Mouse (Mus musculus) bone marrow macrophage, adult 2 months (primary cell): ENCODE measurements around the gene Ssbp2. TPM values are rescaled to one million over a fixed set of nuclear protein-coding genes. Genes with fewer than 3 reads are reported as not detected.

Experiments used
- H3K27ac ChIP-seq: 2 replicates; pipeline ENCODE4 v1.5.1; 2012; ENCODE audit warnings: low read depth, low read length; ENCODE audit not compliant: insufficient read depth
- H3K4me1 ChIP-seq: 2 replicates; pipeline ENCODE4 v1.6.1; 2012; ENCODE audit warnings: low read length; ENCODE audit not compliant: control insufficient read depth, insufficient read depth
- H3K4me3 ChIP-seq: 2 replicates; pipeline ENCODE4 v1.5.1; 2012; ENCODE audit warnings: mild to moderate bottlenecking, low read length, moderate library complexity; ENCODE audit not compliant: insufficient read depth
- CTCF ChIP-seq: IDR thresholded peaks from 2 replicates; pipeline ENCODE4 v1.5.1; 2012; ENCODE audit warnings: low read depth, mild to moderate bottlenecking, low read length, moderate library complexity
- POLR2A ChIP-seq: IDR thresholded peaks from 2 replicates; pipeline ENCODE4 v1.6.1; 2012; ENCODE audit warnings: mild to moderate bottlenecking, low read depth, low read length, borderline replicate concordance
- polyA plus RNA-seq: library from polyadenylated mRNA; stranded (reverse); fragments of >200 nt; gene quantifications from 2 replicates; pipeline ENCODE4 v1.2.4, GENCODE M21; 2012; ENCODE audit not compliant: missing spikeins, insufficient read depth, insufficient read length

Ssbp2 gene
- polyA plus RNA-seq, 1 experiment = 8.5 TPM

DNA sequence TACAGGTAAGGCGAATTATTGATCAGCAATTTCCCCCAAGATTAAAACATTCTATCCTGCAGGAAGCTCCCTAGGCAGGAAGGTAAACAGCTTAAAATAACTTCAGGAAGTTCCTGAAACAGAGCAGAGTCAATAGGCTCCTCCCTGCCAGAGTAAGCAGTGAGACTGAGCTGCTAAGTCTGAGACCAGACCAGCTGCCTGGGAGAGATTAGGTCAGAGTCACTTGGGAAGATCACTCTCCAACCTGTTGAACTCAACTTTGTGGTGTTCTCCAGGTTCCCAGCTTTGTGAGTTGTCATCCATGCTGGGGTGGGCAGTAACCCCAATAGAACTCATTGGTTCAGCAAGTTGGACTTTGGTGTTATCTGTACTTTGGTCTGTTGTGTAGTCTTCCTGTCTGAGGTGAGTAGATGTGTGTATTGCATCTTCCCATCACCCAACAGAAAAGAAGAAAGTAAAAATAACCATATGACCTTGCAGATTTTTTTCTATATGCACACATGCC, 16.6 kb downstream of the Ssbp2 start:
- TF ChIP-seq CTCF (no peak), POLR2A (no peak)
- H3K4me3 ChIP-seq = no peak overlapping the region
- no peaks in the 10 kb centered on the region for H3K4me1 ChIP-seq

DNA sequence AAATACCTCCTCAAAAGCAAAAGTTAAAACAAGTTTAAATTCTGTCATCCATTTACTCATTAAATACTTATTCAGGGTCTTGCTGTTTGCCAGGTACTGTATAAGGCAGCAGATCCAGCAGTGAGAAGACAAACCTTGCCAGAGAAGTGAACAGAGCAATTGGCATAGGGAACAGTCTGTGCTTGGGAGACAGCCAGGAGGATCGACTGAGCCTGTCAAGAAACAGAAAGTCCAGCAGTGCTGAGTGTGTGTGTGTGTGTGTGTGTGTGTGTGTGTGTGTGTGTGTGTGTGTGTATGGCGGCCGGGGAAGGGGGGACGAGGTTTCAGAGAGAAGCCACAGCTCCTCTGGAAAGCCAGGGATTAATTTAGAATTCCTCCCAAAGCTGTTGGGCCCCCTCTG, 17.9 kb downstream of the Ssbp2 start:
- no peaks in the 10 kb centered on the region for H3K4me1 ChIP-seq
- no peak overlapping the region for H3K4me3 ChIP-seq
- TF ChIP-seq CTCF = no peak
- TF ChIP-seq POLR2A = no peak
- H3K27ac ChIP-seq = no peak overlapping the region

More for the DNA sequence above, 16.6 kb downstream of the Ssbp2 start:
- no peak overlapping the region for H3K27ac ChIP-seq

DNA sequence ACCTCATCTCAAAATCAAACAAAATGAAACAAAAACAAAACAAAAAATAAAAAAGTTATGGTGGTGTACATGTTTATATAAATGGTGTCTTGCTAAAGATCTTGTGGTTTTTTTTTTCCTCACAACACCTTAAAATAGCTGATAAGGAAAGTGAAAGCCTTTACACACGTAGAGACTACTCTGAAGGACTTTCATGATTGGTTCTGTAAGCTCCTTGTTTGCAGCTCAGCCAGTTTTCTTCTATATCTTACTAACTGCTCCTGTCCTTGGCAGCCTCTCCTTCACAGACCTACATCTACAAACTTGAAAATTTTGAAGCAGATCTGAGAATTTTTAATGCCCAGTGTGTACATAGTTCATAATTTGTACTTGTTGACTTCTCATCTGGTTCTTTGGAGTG, 24.2 kb downstream of the Ssbp2 start:
- no peak for TF ChIP-seq POLR2A
- TF ChIP-seq CTCF = no peak

DNA sequence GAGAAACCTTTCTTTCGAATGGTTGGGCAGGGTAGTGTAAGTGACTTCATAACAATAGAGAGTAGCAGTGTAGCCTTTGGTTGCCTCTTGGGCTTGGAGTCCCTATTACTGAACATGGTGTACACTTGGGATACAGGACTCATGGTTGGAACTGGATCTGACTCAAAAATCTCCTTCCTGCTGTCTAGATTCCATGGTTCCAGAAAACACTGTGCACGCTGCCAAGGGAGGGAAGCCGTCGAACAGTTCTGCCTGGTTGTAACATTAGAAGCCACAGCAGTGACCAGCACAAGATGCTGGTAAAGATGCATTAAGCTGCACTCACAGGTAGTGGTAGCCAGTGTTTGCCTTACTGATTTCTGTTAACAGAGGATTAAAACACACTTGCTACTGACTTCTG, 32.0 kb downstream of the Ssbp2 start:
- Histone ChIP-seq H3K4me1 (no peaks in the 10 kb centered on the region), H3K4me3 (no peak overlapping the region), H3K27ac (no peak overlapping the region)
- no peak for TF ChIP-seq POLR2A
- no peak for TF ChIP-seq CTCF

More for the DNA sequence above, 24.2 kb downstream of the Ssbp2 start:
- H3K27ac ChIP-seq = no peak overlapping the region
- H3K4me3 ChIP-seq = no peak overlapping the region
- H3K4me1 ChIP-seq = no peaks in the 10 kb centered on the region

DNA sequence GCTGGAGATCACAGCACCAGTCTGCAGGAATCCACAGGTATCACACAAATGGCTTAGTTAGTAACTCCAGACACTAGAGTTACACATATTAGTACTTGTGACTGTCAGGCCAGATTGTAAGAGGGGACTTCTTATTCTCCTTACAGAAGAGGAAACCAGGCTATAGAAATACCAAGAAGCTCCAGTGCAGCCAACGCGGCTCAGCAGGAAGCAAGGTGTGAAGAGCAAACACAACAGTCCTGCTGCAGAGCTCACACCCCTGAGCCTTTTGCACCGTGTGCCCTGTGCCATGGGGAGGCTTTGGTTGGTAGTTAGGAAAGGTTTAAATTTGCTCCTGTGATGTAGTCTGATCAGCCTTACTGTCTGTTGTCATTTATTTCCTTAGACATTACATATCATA, 37.0 kb downstream of the Ssbp2 start:
- no peak overlapping the region for H3K27ac ChIP-seq
- H3K4me3 ChIP-seq = no peak overlapping the region
- TF ChIP-seq POLR2A = no peak
- TF ChIP-seq CTCF = no peak
- no peaks in the 10 kb centered on the region for H3K4me1 ChIP-seq

DNA sequence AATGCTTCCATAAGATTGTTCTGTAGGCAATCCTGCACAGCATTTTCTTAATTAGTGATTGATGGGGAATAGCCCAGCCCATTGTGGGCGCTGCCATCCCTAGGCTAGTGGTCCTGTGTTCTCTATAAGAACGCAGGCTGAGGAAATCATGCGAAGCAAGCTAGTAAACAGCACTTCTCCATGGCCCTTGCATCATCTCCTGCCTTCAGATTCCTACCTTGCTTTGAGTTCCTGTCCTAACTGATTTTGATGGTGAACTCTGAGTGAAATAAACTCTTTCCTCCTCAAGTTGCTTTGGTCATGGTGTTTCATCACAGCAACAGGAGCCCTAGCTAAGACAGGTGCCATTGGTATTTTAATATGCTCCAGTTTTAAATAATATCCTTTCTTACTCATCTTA, 41.7 kb downstream of the Ssbp2 start:
- no peak overlapping the region for H3K27ac ChIP-seq
- H3K4me1 ChIP-seq = no peaks in the 10 kb centered on the region; the same call in 1 of the 2 replicates
- no peak overlapping the region for H3K4me3 ChIP-seq
- TF ChIP-seq POLR2A = no peak

DNA sequence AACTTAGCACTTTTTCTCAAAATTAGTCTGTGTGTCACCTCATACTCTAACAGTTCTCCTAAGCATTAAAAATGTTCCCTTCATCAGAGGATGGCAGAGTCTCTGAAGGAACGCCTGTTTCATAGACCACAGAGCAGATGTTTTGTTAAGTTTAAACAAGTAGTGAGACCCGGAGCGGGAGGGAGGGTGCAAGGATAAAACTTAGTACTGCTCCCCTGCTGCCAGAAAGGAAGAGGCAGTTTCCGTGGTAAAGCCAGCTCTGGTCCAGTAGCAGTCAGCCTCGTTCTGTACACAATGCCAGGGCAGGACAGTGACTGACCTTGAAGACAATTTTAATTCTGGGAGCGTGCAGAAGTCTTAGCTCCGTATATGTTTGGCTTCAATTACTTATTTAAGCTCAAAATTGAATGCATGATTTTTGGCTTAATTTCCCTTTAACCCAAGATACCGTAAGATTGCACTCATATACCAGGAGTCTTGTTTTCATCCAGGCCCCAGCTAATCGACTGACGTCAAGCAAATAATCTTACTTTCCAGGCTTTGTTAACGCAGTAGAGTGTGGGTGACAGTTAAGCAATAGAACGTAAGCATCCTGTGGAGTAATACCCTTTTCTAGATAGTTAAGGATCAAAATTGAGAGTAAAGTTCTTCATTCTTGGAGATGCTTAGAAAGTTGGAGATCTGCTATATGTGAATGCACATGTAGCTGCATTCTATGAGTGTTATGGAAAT, 42.7 kb downstream of the Ssbp2 start:
- Histone ChIP-seq H3K27ac (no peak overlapping the region), H3K4me1 (no peaks in the 10 kb centered on the region; the same call in 1 of the 2 replicates), H3K4me3 (no peak overlapping the region)
- TF ChIP-seq CTCF (no peak), POLR2A (no peak)

DNA sequence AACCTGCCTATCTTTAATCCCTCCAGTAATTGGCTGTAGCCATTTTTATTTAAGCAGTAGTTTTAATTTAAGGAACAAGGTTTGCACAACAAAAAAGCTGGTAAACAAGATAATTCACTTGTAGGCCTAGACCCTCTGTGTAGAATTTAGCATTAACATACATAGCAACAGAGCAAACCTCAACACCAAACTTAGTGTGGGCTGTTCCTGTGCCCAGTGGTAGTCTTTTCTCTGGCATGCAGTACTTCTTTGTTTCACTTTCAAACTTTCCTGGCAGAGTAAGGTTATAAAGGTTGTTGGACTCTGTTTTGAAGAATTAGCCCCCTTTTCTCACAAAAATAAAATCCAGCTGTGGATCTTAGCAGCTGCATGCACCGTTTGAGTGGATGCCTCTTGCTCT, 48.9 kb downstream of the Ssbp2 start:
- no peak overlapping the region for H3K27ac ChIP-seq
- H3K4me1 ChIP-seq = peaks cover 9% of the 10 kb centered on the region; the same call in 1 of the 2 replicates
- TF ChIP-seq CTCF (no peak), POLR2A (no peak)
- no peak overlapping the region for H3K4me3 ChIP-seq

DNA sequence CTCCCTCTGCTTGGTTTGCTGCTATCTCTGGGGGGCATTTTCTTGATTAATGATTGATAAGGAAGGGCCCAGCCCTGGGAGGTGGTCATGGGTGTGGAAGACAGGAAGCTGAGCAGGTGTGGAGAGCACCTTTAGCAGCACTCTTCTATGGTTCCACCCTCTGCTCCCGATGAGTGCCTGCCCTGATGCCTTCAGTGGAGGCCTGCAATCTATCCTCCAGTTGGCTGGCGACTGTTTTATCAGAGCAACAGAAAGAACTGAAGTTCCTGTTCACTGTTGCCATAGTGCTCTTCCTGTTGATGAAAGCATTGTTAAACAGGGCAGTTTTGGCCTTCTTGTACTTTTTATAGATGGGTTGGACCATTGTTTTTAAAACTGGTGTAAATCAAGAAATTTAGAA, 49.4 kb downstream of the Ssbp2 start:
- Histone ChIP-seq H3K4me1 (peaks cover 9% of the 10 kb centered on the region; the same call in 1 of the 2 replicates), H3K4me3 (no peak overlapping the region), H3K27ac (no peak overlapping the region)
- TF ChIP-seq POLR2A (no peak), CTCF (no peak)

DNA sequence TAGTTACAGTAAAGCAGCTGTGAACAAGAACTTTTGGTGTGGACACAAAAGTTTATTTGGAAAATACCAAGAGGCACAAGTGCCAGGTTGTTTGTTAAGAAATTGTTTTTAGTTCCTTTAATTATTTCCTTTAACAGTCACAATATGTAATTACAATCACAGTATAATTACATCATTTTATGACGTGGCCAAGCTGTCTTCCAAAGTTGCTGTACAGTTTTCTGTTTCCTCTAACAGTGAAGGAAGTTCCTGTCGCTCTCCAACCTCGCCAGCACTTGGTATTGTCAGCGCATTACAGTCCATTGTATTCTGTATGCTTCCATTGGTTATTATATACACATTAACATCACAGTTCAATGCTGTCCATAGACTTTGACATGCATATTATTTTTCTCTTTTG, 54.9 kb downstream of the Ssbp2 start:
- Histone ChIP-seq H3K4me3 (no peak overlapping the region), H3K4me1 (no peaks in the 10 kb centered on the region; the same call in 1 of the 2 replicates), H3K27ac (no peak overlapping the region)
- TF ChIP-seq POLR2A (no peak), CTCF (no peak)

DNA sequence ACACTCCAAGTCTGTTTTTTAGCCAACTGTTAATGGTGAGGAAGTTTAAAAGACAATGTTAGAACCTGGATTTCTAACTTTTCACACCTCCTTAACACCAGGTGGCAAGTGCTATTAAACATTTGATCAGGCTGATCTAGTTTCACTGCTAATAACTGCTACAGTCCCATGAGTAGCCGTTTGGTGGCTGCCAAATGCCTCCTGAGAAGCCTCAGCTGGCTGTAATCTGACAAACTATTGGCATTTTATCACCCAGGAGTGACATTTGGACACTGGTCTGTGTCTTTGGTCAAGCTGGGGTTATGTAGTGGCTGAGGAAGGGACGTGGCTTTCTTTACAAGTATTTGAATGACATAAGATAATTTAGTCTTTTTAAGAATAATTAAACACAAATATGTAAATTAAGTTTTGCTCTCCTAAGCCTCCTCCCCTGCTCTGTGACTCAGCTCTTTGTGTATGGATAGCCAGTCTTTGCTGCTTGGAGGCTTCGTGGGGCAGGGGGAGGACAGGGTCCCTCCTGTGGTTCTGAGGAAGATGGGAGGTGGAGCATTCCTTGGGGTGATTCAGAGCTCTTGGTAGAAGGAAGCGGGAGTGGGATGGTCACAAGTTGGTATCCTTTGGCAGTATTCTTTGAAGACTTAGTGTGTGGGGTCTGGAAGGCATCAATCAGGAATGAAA, 60.1 kb downstream of the Ssbp2 start:
- TF ChIP-seq CTCF (no peak), POLR2A (no peak)
- Histone ChIP-seq H3K4me3 (no peak overlapping the region), H3K27ac (no peak overlapping the region), H3K4me1 (no peaks in the 10 kb centered on the region; the same call in 1 of the 2 replicates)
